Mouse (Mus musculus) cerebellum, adult 2 months (tissue): Measurements from ENCODE around the gene Clrn1.

ENCODE experiments used
- CTCF ChIP-seq: fragments of 200-500 bp; IDR thresholded peaks from 2 replicates; pipeline ENCODE4 v1.5.1; 2011; ENCODE audit warnings: low read depth, mild to moderate bottlenecking, control low read depth, low read length, moderate library complexity, borderline replicate concordance; ENCODE audit not compliant: insufficient read depth
- POLR2A ChIP-seq: fragments of 200-500 bp; IDR thresholded peaks from 2 replicates; pipeline ENCODE4 v1.6.1; 2011; ENCODE audit warnings: low read length, control low read depth, borderline replicate concordance; ENCODE audit not compliant: insufficient read depth

- no peak for TF ChIP-seq POLR2A
- TF ChIP-seq CTCF = no peak
These were observed 17.1 kb upstream of the Clrn1 start for GRCm38 (mm10) chr3:58902051-58902758.
